Mouse (Mus musculus) cortical plate, adult 2 months (tissue): ENCODE data around the gene Emc9.

Source experiments
- CTCF ChIP-seq: fragments of 200-500 bp; IDR thresholded peaks from 2 replicates; pipeline ENCODE4 v1.5.1; 2011; ENCODE audit warnings: mild to moderate bottlenecking, control low read depth, low read length; ENCODE audit not compliant: insufficient read depth; ENCODE audit errors: extremely low read depth
- POLR2A ChIP-seq: fragments of 200-500 bp; IDR thresholded peaks from 2 replicates; pipeline ENCODE4 v1.6.1; 2011; ENCODE audit warnings: mild to moderate bottlenecking, low read length, control low read depth; ENCODE audit not compliant: insufficient read depth; ENCODE audit errors: extremely low read depth

DNA sequence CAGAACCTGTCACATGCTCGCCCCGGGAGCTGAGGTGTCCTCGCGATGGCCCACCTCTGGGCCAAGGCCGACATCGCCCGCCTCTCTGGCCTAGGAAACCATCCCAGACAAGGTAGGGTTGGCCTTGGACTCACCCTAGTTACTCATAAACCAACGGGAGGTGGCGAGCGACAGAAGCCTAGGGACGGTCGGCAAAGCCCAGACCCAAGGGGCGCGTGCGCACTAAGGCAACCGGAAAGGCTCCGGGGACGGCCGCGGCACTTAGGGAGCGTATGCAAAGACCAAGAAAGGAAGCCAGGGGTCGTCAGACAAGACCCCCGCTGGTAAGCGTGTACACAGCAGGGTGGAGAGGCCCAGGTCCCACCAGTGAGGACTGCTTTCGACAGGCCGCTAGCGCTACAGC lies 25.3 kb downstream of the Emc9 start, which contains the start of gene Dcaf11:
- no peak for TF ChIP-seq CTCF
- TF ChIP-seq POLR2A, result peak; percentile 77
